Mouse (Mus musculus) small intestine, adult 10 weeks (tissue): Measurements from ENCODE around the gene Dlgap4. TPM values are rescaled to one million over a fixed set of nuclear protein-coding genes. Genes with fewer than 3 reads are reported as not detected.

Source experiments
- polyA plus RNA-seq: library from polyadenylated mRNA; stranded (reverse); fragments of 350-450 nt; fragmentation: Illumina TruSeq; extraction: RNeasy Lipid Tissue Mini Kit (QIAGEN cat#74804); gene quantifications from one replicate; pipeline ENCODE4 v1.2.3, GENCODE M21; 2014; ENCODE audit warnings: low replicate concordance

Dlgap4 gene
- 3.0 TPM for polyA plus RNA-seq

DNA sequence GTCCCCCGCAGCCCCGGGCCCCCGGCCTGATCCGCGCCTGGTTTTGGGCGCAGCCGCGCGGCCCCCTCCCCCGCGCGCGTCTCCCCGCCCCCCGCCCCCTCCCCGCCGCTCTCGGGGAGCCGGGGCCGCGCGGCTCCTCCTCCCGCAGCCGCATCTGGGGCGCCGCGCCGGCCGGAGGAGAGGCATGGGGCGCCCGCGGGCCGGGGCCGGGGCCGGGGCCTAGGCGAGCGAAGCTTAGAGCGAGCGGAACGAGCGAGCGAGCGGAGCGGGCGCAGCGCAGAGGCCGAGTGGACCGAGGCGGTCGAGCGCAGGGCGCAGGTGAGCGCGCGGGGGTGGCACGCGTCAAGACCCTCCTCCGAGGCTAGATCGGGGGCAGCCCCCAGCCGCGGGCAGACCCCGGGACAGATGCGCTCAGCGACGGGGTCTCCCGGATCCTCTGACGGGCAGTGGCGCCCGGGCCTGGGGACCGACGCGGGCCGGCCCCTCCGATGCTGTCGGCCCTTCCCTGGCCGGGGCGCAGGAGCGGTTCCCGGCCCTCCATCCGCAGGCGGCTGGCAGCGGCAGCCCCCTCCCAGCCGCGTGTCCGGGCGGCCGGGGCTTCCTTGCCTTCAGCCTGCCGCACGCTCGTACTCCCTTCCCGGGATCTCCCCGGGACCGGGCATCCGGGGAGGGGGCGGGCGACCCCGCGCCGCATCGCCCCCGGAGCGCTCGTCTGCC, at the start of gene Dlgap4:
Gene Dlgap4 (plus strand): TSS at position 165 of the 717 bp plus-strand sequence.

DNA sequence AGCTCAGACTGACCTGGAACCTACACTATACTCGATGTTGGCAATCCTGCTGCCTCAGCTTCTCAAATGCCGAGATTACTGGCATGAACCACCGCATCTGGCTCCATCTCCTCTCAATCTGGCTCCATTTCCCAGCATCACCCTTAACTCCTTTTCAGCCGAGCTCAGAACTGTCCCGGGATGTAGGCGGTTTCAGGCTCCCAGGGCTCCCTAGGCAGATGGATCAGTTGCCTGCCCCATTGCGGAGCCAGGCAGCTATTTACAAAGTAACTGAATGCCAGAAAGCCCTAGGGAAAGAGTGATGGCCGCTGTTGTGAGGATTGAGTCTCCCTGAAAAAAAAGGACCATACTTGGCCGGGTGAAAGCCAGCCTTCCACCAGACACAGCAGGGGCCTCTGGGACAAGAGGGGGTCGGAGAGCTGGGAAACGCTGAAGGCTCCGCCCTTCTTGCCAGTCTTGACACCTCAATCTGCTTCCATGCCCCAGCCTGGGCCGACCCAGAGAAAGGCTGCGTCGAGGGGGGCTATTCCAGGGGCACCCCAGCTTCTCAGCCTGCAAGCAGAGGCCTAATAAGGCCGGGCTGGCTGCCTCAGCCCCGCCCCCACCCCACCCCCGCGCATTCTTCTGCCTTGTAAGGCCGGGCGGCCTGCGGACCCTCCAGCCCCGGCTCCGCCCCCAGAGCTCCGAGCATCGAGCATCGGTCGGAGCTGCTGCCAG, 161.4 kb downstream of the Dlgap4 start, which contains the start of gene Myl9:
Gene Myl9 (plus strand): TSS at position 683 of the 717 bp plus-strand sequence.

Other genes with a start within 250 kb of the Dlgap4 start
- gene Epb41l1, start 192.8 kb upstream of the Dlgap4 start, polyA plus RNA-seq = 2.3 TPM
- gene Aar2, start 66.1 kb upstream of the Dlgap4 start, polyA plus RNA-seq = 3.1 TPM
- 1.4 TPM for gene Myl9, start 161.7 kb downstream of the Dlgap4 start, polyA plus RNA-seq
- gene Tgif2, start 226.3 kb downstream of the Dlgap4 start, polyA plus RNA-seq = 1.5 TPM
- gene 4930518I15Rik, start 244.2 kb downstream of the Dlgap4 start, polyA plus RNA-seq = 2.4 TPM
- gene Rab5if, start 249.4 kb downstream of the Dlgap4 start, polyA plus RNA-seq = 109 TPM